Mouse (Mus musculus): ENCODE measurements at regions not wholly inside any gene's neighbourhood (a gene's known extent, or its start where the extent isn't known, plus 50 kb on each side); places are given as distances from the start of the nearest gene placed in this dataset.
"Not testable (repeated sequence)": the region's sequence is repeated elsewhere in the genome, so short reads cannot be mapped to it uniquely, and the experiment has no call there.

DNA sequence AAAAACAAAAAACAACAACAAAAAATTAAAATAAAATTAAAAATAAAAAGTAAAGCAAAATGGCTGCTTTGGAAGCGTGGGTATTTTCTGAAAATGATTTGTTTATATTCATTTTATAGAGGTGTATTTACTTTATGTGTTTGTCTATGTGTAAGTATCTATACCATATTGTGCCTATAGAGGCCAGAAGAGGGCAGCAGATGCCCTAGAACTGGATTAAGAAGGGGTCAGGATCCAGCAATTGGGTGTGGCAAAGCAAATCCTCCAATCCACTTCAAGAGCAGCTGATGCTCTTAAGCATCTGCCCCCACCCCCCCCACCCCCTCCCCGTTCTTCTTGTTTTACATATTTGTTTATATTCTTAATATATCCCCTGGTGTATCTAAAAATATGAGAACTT lies 577.6 kb upstream of the Chrm3 start:
- Histone ChIP-seq H3K4me1 (ENCODE audit: control insufficient read depth, insufficient read depth, low read length) (no peaks in the 10 kb centered on the region), H3K36me3 (ENCODE audit: control insufficient read depth, insufficient read depth, low read length) (no peaks in the 10 kb centered on the region), H3K9me3 (ENCODE audit: control insufficient read depth, low read length) (no peaks in the 10 kb centered on the region), H3K27ac (ENCODE audit: low read depth, low read length) (no peak overlapping the region), H3K4me2 (ENCODE audit: low read depth) (no peak overlapping the region), H3K27me3 (ENCODE audit: control insufficient read depth, insufficient read depth, low read length) (no peaks in the 10 kb centered on the region), H3K4me3 (ENCODE audit: low read depth, low read length) (no peak overlapping the region), H3K9ac (ENCODE audit: low read length) (no peak overlapping the region)
- ATAC-seq (ENCODE audit: insufficient read depth, low FRiP score, low TSS enrichment) (no peak), DNase-seq (ENCODE audit: low spot score) (no peak)
- WGBS = 92% methylated on average over 2 of the region's 2 CpGs

GRCm38 (mm10) chr13:10930741-10931140 lies 570.1 kb upstream of the Chrm3 start:
- 93% methylated on average over 3 of the region's 3 CpGs for WGBS
- no peaks in the 10 kb centered on the region for H3K4me1 ChIP-seq (ENCODE audit: control insufficient read depth, insufficient read depth, low read length)
- no peak overlapping the region for H3K9ac ChIP-seq (ENCODE audit: low read length)
- H3K9me3 ChIP-seq (ENCODE audit: control insufficient read depth, low read length) = no peaks in the 10 kb centered on the region
- H3K4me3 ChIP-seq (ENCODE audit: low read depth, low read length) = no peak overlapping the region
- no peak overlapping the region for H3K27ac ChIP-seq (ENCODE audit: low read depth, low read length)
- ATAC-seq (ENCODE audit: insufficient read depth, low FRiP score, low TSS enrichment) (no peak), DNase-seq (ENCODE audit: low spot score) (no peak)
- no peak overlapping the region for H3K4me2 ChIP-seq (ENCODE audit: low read depth)
- H3K36me3 ChIP-seq (ENCODE audit: control insufficient read depth, insufficient read depth, low read length) = no peaks in the 10 kb centered on the region
- no peaks in the 10 kb centered on the region for H3K27me3 ChIP-seq (ENCODE audit: control insufficient read depth, insufficient read depth, low read length)

DNA sequence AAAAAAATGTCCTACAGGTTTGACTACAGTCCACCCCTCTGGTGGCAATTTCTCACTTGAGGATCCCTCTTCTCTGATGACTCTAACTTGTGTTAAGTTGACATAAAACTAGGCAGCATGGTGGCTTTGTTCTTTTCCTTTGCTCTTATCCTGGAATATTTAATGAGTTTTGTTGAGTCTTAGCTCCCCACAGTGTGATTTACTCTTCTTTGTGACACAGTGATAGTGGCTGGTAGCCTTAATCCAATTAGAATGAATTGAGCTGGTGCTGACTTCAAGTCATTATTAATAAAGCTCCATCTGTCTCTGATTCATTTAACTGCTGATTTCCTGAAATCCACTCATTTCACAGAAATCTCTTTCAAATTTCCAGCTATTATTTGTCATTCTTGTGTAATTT lies 553.7 kb upstream of the Chrm3 start:
- H3K27ac ChIP-seq (ENCODE audit: low read depth, low read length) = no peak overlapping the region
- H3K4me2 ChIP-seq (ENCODE audit: low read depth) = no peak overlapping the region
- no peak overlapping the region for H3K9ac ChIP-seq (ENCODE audit: low read length)
- H3K27me3 ChIP-seq (ENCODE audit: control insufficient read depth, insufficient read depth, low read length) = no peaks in the 10 kb centered on the region
- H3K4me1 ChIP-seq (ENCODE audit: control insufficient read depth, insufficient read depth, low read length) = no peaks in the 10 kb centered on the region
- no peak for ATAC-seq (ENCODE audit: insufficient read depth, low FRiP score, low TSS enrichment)
- no peak for DNase-seq (ENCODE audit: low spot score)
- H3K4me3 ChIP-seq (ENCODE audit: low read depth, low read length) = no peak overlapping the region
- H3K9me3 ChIP-seq (ENCODE audit: control insufficient read depth, low read length) = no peaks in the 10 kb centered on the region
- no peaks in the 10 kb centered on the region for H3K36me3 ChIP-seq (ENCODE audit: control insufficient read depth, insufficient read depth, low read length)

DNA sequence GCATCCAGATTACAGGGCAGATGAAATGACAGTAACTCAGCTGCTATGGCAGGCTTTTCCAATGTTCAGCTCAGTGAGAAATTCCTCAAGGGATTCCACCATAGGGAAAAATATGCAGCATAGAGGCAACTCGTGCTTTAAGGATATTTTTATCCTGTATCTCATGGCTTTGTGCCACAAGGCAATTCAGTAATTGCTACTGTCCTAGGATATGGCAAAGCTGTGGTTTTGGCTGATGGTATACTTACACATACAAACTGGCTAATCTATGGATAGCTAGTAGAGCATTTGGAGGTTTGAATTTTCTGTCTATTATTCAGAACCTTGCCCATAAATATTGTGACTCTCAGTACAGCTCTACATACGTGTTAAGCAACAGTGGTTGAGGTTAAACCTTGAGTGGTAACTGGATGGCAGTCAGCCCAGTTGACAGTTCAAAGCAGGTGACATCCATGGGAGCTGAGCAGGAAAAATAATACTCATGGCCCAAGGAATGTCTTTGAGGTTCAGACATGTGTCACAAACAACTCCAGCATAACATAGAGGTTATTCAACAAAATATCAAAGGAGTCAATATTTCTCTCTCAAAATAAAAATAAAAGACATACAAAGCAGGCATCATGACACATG lies 548.6 kb upstream of the Chrm3 start:
- H3K4me1 ChIP-seq (ENCODE audit: control insufficient read depth, insufficient read depth, low read length) = no peaks in the 10 kb centered on the region
- ATAC-seq (ENCODE audit: insufficient read depth, low FRiP score, low TSS enrichment) = no peak
- no peaks in the 10 kb centered on the region for H3K9me3 ChIP-seq (ENCODE audit: control insufficient read depth, low read length)
- no peaks in the 10 kb centered on the region for H3K27me3 ChIP-seq (ENCODE audit: control insufficient read depth, insufficient read depth, low read length)
- H3K4me3 ChIP-seq (ENCODE audit: low read depth, low read length) = no peak overlapping the region
- H3K27ac ChIP-seq (ENCODE audit: low read depth, low read length) = no peak overlapping the region
- H3K9ac ChIP-seq (ENCODE audit: low read length) = no peak overlapping the region
- no peak for DNase-seq (ENCODE audit: low spot score)
- 55% methylated on average over 2 of the region's 2 CpGs for WGBS
- no peaks in the 10 kb centered on the region for H3K36me3 ChIP-seq (ENCODE audit: control insufficient read depth, insufficient read depth, low read length)
- H3K4me2 ChIP-seq (ENCODE audit: low read depth) = no peak overlapping the region

DNA sequence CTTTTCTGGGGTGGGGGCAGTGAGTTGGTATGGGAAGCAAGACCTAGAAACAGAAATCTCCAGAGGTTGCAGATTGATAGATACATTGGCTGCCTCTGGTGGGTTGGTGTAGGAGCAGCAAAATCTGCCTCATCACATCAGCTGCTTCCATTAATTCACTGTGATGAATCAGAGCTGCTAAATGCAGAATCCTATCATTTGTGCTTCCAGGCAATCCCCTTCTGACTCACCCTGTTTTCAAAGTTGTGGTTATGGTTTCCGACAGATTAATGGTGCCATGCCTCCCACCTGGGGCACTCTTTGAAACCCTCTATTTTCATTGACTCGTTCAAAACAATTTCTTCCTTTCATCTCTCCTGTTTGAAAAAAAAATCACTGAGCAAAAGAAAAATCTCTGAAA lies 507.2 kb upstream of the Chrm3 start:
- Histone ChIP-seq H3K4me1 (ENCODE audit: control insufficient read depth, insufficient read depth, low read length) (no peaks in the 10 kb centered on the region), H3K4me3 (ENCODE audit: low read depth, low read length) (no peak overlapping the region), H3K36me3 (ENCODE audit: control insufficient read depth, insufficient read depth, low read length) (no peaks in the 10 kb centered on the region), H3K4me2 (ENCODE audit: low read depth) (no peak overlapping the region), H3K9me3 (ENCODE audit: control insufficient read depth, low read length) (no peaks in the 10 kb centered on the region), H3K9ac (ENCODE audit: low read length) (no peak overlapping the region), H3K27me3 (ENCODE audit: control insufficient read depth, insufficient read depth, low read length) (no peaks in the 10 kb centered on the region), H3K27ac (ENCODE audit: low read depth, low read length) (no peak overlapping the region)
- DNase-seq (ENCODE audit: low spot score) (no peak), ATAC-seq (ENCODE audit: insufficient read depth, low FRiP score, low TSS enrichment) (no peak)
- WGBS = 54% methylated on average over 2 of the region's 2 CpGs

GRCm38 (mm10) chr13:10855947-10856561 lies 495.4 kb upstream of the Chrm3 start:
- H3K9me3 ChIP-seq (ENCODE audit: control insufficient read depth, low read length); DNase-seq (ENCODE audit: low spot score); ATAC-seq (ENCODE audit: insufficient read depth, low FRiP score, low TSS enrichment); H3K36me3 ChIP-seq (ENCODE audit: control insufficient read depth, insufficient read depth, low read length); H3K4me2 ChIP-seq (ENCODE audit: low read depth); H3K27ac ChIP-seq (ENCODE audit: low read depth, low read length); H3K4me3 ChIP-seq (ENCODE audit: low read depth, low read length); H3K27me3 ChIP-seq (ENCODE audit: control insufficient read depth, insufficient read depth, low read length); H3K9ac ChIP-seq (ENCODE audit: low read length); H3K4me1 ChIP-seq (ENCODE audit: control insufficient read depth, insufficient read depth, low read length): not testable (repeated sequence)
- 96% methylated on average over 9 of the region's 9 CpGs for WGBS

DNA sequence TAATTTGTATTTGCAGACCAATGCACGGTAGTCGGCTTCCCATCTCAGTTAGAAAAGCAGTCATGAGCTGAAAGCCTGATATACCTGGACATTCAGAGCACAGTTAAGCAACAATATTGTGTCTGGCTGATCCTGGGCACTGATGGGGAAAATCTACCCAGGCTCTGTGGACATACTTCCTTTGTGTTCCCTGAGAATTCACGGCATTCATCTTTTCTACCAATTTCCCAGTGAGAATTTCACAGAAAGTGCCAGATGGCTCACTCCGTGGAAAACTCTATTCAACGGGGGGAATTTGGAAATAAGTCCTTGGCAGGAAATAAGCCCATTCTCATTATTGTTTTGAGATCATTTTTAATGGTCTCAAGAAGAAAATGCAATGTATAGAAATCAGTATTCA lies 484.6 kb upstream of the Chrm3 start:
- no peak overlapping the region for H3K4me3 ChIP-seq (ENCODE audit: low read depth, low read length)
- H3K27ac ChIP-seq (ENCODE audit: low read depth, low read length) = no peak overlapping the region
- H3K9me3 ChIP-seq (ENCODE audit: control insufficient read depth, low read length) = no peaks in the 10 kb centered on the region
- ATAC-seq (ENCODE audit: insufficient read depth, low FRiP score, low TSS enrichment) (no peak), DNase-seq (ENCODE audit: low spot score) (no peak)
- WGBS = 83% methylated on average over 5 of the region's 5 CpGs
- no peak overlapping the region for H3K9ac ChIP-seq (ENCODE audit: low read length)
- no peaks in the 10 kb centered on the region for H3K27me3 ChIP-seq (ENCODE audit: control insufficient read depth, insufficient read depth, low read length)
- no peak overlapping the region for H3K4me2 ChIP-seq (ENCODE audit: low read depth)
- no peaks in the 10 kb centered on the region for H3K36me3 ChIP-seq (ENCODE audit: control insufficient read depth, insufficient read depth, low read length)
- H3K4me1 ChIP-seq (ENCODE audit: control insufficient read depth, insufficient read depth, low read length) = no peaks in the 10 kb centered on the region

DNA sequence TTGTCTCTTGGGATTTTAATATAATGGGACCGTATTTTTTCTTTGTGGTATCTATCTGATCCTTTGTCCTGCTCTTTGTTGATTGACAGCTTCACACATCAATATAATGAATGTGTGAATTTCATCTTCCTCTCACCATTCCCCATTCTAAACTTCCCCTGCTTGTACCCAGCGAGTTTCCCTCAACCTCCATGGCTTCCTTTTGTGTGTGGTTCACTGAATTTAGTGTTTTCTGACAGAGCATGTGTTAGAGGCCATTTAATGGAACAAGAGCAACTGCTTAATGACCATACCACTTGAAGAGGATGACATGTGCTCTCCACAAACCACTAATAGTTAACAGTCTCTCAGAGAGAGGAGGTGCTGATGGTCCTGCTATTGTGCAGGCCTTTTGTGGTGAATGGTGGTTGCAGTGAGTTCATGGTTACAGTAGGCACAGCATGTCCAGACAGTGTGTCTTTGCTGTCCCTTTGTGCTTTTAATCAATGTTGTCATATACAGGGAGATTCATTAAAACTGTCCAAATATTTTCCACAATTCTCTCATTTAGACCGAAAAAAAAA lies 438.8 kb upstream of the Chrm3 start:
- 75% methylated on average over 3 of the region's 3 CpGs for WGBS
- no peak for ATAC-seq (ENCODE audit: insufficient read depth, low FRiP score, low TSS enrichment)

More for the DNA sequence above, 438.8 kb upstream of the Chrm3 start:
- no peaks in the 10 kb centered on the region for H3K36me3 ChIP-seq (ENCODE audit: control insufficient read depth, insufficient read depth, low read length)
- no peak for DNase-seq (ENCODE audit: low spot score)
- H3K4me1 ChIP-seq (ENCODE audit: control insufficient read depth, insufficient read depth, low read length) = no peaks in the 10 kb centered on the region
- H3K9me3 ChIP-seq (ENCODE audit: control insufficient read depth, low read length) = no peaks in the 10 kb centered on the region
- H3K27me3 ChIP-seq (ENCODE audit: control insufficient read depth, insufficient read depth, low read length) = no peaks in the 10 kb centered on the region
- no peak overlapping the region for H3K9ac ChIP-seq (ENCODE audit: low read length)
- H3K4me3 ChIP-seq (ENCODE audit: low read depth, low read length) = no peak overlapping the region
- H3K4me2 ChIP-seq (ENCODE audit: low read depth) = no peak overlapping the region
- H3K27ac ChIP-seq (ENCODE audit: low read depth, low read length) = no peak overlapping the region
